Mouse (Mus musculus) olfactory bulb, adult 2 months (tissue): Measurements from ENCODE around the gene Slc9a3r2. TPM values are rescaled to one million over a fixed set of nuclear protein-coding genes. Genes with fewer than 3 reads are reported as not detected.

Experiments used
- H3K27ac ChIP-seq: fragments of 200-500 bp; 2 replicates; pipeline ENCODE4 v1.5.1; 2012; ENCODE audit warnings: low read depth, low read length; ENCODE audit not compliant: insufficient read depth
- H3K4me1 ChIP-seq: fragments of 200-500 bp; 2 replicates; pipeline ENCODE4 v1.6.1; 2012; ENCODE audit warnings: low read length; ENCODE audit not compliant: control insufficient read depth, insufficient read depth
- H3K4me3 ChIP-seq: fragments of 200-500 bp; 2 replicates; pipeline ENCODE4 v1.5.1; 2012; ENCODE audit warnings: mild to moderate bottlenecking, low read depth, low read length, moderate library complexity; ENCODE audit not compliant: insufficient read depth
- CTCF ChIP-seq: fragments of 200-500 bp; IDR thresholded peaks from 2 replicates; pipeline ENCODE4 v1.5.1; 2012; ENCODE audit warnings: low read depth, mild to moderate bottlenecking, low read length, moderate library complexity; ENCODE audit not compliant: insufficient read depth
- POLR2A ChIP-seq: fragments of 200-500 bp; IDR thresholded peaks from 2 replicates; pipeline ENCODE4 v1.6.1; 2012; ENCODE audit warnings: mild to moderate bottlenecking, low read depth, low read length, moderate library complexity; ENCODE audit not compliant: insufficient read depth
- WGBS: fragments of 180-500 bp; shearing (Covaris S2); methylation state at CpG from one replicate; pipeline ENCODE4 v1.1.7; 2018; 5-methylcytosine and 5-hydroxymethylcytosine counted together
- polyA plus RNA-seq: library from polyadenylated mRNA; stranded (reverse); fragments of >200 nt; gene quantifications from 2 replicates; pipeline ENCODE4 v1.2.4, GENCODE M21; 2012; ENCODE audit warnings: low replicate concordance; ENCODE audit not compliant: missing spikeins, insufficient read depth, insufficient read length

Slc9a3r2 gene
- polyA plus RNA-seq, 1 experiment = not detected

GRCm38 (mm10) chr17:24635694-24636093, 14.4 kb downstream of the Slc9a3r2 start:
- Histone ChIP-seq H3K4me1 (peaks cover 59% of the 10 kb centered on the region), H3K4me3 (no peak overlapping the region), H3K27ac (peak overlapping the region; percentile 86)
- TF ChIP-seq POLR2A = no peak
- no peak for TF ChIP-seq CTCF
- WGBS = 91% methylated on average over 5 of the region's 5 CpGs

DNA sequence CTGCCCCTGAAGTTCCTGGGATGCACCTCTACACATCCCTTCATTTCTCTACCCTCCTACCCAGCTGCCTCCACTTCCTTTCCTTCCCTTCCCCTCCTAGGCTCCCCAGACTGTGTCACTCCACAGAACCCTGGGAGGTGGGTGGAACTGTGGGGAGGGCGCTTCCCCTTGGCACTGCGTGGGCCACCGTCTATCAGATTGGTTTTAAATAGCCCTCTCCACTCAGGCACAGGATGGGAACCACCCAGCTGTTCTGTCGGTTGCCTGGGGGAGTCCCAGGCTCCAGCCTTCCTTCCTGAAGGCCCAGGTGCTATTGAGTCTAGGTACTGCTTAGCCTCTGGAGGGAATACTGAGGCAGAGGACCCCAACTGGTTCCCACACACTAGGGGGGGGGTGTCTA, 15.1 kb downstream of the Slc9a3r2 start:
- Histone ChIP-seq H3K27ac (peak overlapping the region; percentile 86), H3K4me1 (peaks cover 52% of the 10 kb centered on the region), H3K4me3 (no peak overlapping the region)
- TF ChIP-seq POLR2A = no peak
- TF ChIP-seq CTCF = no peak
- 34% methylated on average over 4 of the region's 4 CpGs for WGBS

GRCm38 (mm10) chr17:24633831-24634230, 16.3 kb downstream of the Slc9a3r2 start:
- Histone ChIP-seq H3K4me3 (no peak overlapping the region), H3K4me1 (peaks cover 41% of the 10 kb centered on the region), H3K27ac (peak overlapping the region; percentile 12; the same call in 1 of the 2 replicates)
- WGBS = 96% methylated on average over 11 of the region's 11 CpGs
- TF ChIP-seq CTCF = no peak
- no peak for TF ChIP-seq POLR2A

- TF ChIP-seq CTCF (no peak), POLR2A (no peak; the same call in 1 of the 2 replicates)
- WGBS = 8% methylated on average over 22 of the region's 22 CpGs
- peaks cover 36% of the 10 kb centered on the region for H3K4me1 ChIP-seq
- peak overlapping the region; percentile 59 for H3K4me3 ChIP-seq
- peak overlapping the region; percentile 12 for H3K27ac ChIP-seq
Observed at GRCm38 (mm10) chr17:24632813-24633449, 17.2 kb downstream of the Slc9a3r2 start.

DNA sequence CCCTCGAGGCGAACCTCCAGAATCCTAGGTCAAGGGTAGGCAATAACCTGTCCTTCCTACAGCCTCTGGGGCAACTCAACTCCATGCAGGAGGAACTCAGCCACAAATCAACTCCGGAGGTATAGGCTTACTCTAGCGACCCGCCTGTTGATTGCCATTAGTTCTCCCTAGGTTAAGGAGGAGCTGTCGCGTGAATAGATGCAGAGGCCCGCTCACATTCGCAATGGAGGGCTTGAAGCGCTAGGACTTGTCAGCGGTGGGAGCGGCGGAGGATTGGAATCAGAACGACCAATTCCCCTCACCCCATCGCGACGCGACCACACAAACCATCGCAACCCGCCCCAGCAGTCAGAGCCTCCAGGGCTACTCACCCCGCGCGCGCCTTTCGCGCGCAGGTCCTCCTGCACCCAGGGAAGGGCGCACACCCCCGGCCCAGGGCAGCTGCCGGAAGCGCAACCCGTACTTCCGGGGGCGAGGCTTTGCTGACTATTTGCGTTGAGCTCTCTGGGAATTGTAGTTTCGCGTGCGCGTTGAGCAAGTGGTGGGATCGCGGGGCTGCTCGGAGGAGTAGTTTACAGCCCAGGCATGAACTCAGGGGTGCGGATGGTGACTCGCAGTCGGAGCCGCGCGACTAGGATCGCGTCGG, 17.8 kb downstream of the Slc9a3r2 start, which contains the start of the genes Tsc2 and Nthl1:
Tsc2 (minus strand) TSS at position 464 of the 646 bp plus-strand sequence.
Nthl1 (plus strand) TSS at position 514 of the 646 bp plus-strand sequence.
- Histone ChIP-seq H3K4me1 (peaks cover 33% of the 10 kb centered on the region), H3K4me3 (peak within 1 kb of the TSS; percentile 59), H3K27ac (peak within 1 kb of the TSS; percentile 12)
- TF ChIP-seq CTCF = no peak
- TF ChIP-seq POLR2A = peak; percentile 60
- WGBS = 2% methylated on average over 51 of the region's 51 CpGs

- TF ChIP-seq CTCF = no peak
- no peak for TF ChIP-seq POLR2A
- WGBS = 80% methylated on average over 14 of the region's 14 CpGs
- H3K27ac ChIP-seq = no peak overlapping the region
- H3K4me3 ChIP-seq = no peak overlapping the region
- peaks cover 17% of the 10 kb centered on the region for H3K4me1 ChIP-seq
Observed at GRCm38 (mm10) chr17:24630072-24630471, 20.1 kb downstream of the Slc9a3r2 start.

DNA sequence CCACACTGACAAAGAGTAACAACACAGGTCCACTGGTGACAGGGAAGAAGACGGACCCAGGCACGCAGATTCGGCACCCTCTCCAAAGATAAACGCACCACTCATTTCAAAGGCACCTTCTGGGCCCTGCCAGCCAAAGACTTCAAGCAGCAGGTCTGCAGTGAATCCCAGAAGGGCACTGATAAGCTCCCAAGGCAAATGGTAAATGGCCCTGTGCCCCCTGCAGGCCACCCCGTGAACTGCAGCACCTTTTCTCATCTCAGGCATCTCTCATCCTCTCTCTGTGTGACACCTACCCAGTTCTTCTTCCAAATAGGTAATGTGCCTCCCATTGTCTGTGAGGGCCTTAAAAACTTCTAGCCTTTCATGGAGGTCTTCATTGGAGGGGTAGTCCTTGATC, 21.5 kb downstream of the Slc9a3r2 start:
- 52% methylated on average over 5 of the region's 5 CpGs for WGBS
- peaks cover 9% of the 10 kb centered on the region for H3K4me1 ChIP-seq
- TF ChIP-seq CTCF = peak; percentile 78; the same call in 1 of the 2 replicates
- no peak for TF ChIP-seq POLR2A

GRCm38 (mm10) chr17:24625472-24625871, 24.7 kb downstream of the Slc9a3r2 start:
- WGBS = 94% methylated on average over 8 of the region's 8 CpGs
- H3K4me1 ChIP-seq = peaks cover 3% of the 10 kb centered on the region; the same call in 1 of the 2 replicates
- TF ChIP-seq CTCF = no peak
- no peak for TF ChIP-seq POLR2A
- no peak overlapping the region for H3K27ac ChIP-seq
- no peak overlapping the region for H3K4me3 ChIP-seq

More for the DNA sequence above, 21.5 kb downstream of the Slc9a3r2 start:
- Histone ChIP-seq H3K27ac (no peak overlapping the region), H3K4me3 (no peak overlapping the region)

DNA sequence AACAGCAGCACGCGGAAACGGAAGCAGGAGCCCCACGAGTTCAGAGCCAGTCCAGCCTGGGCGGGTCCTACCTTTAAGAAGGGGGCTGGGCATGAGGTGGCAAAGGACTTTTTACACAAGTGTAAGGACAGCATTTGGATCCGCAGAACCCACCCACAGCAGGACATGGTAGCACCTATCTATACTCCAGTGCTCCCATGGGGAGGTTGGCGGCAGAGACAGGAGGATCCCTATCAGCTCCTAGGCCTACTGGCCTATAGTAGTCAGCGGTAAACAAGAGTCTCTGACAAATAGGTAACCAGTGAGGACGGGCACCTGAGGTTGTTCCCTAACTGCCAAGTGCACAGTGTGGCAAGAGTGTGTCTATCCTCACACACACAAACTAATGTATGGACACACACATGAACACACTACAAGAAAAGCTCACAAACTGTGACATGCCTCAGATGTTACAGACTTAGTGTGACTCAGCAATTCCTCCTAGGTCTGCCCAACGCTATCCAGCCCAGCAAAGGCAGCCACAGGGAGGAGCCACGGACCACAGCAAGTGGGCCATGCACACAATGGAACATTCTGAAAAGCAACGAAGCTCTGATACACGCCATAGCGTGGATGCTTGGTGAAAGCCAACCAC, 32.4 kb downstream of the Slc9a3r2 start:
- WGBS = 73% methylated on average over 14 of the region's 14 CpGs
- Histone ChIP-seq H3K27ac (no peak overlapping the region), H3K4me3 (no peak overlapping the region), H3K4me1 (peaks cover 8% of the 10 kb centered on the region; the same call in 1 of the 2 replicates)
- TF ChIP-seq POLR2A = no peak
- TF ChIP-seq CTCF = no peak
